Mouse (Mus musculus) right cerebral cortex, postnatal 36 days (tissue): ENCODE results near the gene Ugt8a.

Experiments
- DNase-seq, 2 experiments: peaks; one replicate each; pipeline ENCODE4 v3.0.0; 2022; ENCODE audit warnings: low spot score in 2 of 2, mixed read lengths in 1 of 2

Gene Ugt8a

DNA sequence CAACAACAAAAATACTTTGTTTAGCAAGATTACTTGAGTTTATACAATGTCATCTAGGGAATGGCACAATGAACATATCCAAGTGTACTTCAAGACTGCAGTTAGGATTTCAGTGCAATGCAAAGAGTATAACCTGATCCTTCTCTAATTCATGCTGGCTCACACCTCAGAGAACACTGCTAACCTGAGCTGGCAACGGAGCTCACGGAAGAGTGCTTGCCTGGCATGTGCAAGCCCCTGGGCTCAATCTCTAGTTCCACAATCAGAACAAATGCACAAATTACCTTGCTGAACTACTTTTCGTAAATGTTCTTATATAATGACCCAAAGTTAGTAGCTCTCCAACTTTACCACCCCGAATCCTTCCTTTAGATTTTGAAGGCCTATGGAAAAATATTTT, 68.5 kb downstream of the Ugt8a start:
- DNase-seq, result no peak

DNA sequence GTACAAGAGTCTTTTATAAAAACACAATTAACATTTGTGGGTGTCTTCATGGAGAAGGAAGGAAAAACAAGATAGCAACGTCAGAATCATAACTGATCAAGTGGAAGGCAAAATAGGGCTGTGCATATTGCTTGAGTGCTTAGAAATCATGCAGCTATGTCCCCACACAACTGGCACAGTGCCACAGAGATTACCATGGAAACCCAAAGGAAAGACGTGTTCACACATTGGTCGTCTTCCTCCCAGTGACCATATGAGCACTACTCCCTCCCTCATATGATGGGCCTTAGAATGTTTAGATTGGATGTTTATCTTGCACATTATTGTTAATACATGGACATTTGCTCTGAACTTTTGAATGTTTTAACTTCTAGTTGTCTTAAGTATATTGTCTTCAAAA, 76.8 kb downstream of the Ugt8a start:
- DNase-seq, result no peak

GRCm38 (mm10) chr3:125849163-125849872, 89.1 kb downstream of the Ugt8a start:
- DNase-seq, result no peak

DNA sequence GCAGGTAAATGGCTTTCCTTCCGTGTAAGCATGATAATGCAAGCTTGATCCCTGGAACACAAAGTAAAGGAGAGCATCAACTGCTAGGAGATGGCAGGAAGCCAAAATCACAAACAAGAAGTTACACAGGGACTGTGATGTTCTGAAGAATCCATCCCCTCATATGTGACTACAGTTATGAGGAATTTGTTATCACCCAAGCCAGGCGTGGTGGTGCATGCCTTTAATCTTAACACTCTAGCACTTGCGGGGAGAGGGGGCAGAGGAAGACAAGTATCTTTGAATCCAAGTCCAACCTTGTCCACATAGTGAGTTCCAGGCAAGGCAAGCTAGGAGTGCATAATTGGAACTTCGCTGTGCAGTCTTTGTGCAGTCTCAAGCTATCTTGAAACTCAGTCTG, 110.4 kb downstream of the Ugt8a start:
- no peak for DNase-seq

DNA sequence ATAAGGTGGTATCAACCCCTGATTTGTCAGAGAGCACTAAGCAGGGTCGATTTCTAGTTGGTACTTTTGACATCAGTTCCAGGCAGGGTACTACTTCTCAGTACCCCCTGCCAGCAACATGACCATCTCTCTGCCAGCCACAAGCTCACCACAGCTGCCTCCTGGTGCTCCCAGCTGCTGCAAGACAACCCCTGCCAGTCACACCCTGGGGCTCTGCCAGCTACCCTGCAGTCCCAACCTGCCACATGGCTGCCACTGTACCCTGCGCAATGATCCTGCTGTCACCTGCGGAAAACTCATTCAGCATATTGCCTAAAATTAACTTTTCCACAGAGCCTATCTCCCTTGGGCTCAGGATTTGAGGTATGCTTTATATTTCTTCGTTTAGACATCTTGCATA, 111.2 kb downstream of the Ugt8a start:
- no peak for DNase-seq

GRCm38 (mm10) chr3:125819741-125820140, 118.7 kb downstream of the Ugt8a start:
- DNase-seq, result no peak
